Mouse (Mus musculus): Measurements from ENCODE around the gene Il17c.
A peak's percentile ranks its signal among the peaks of the same experiment; 100 is the strongest.

Il17c gene

GRCm38 (mm10) chr8:122421376-122422070 is at the start of gene Il17c:
Gene Il17c (plus strand): TSS chr8:122422020.
- DNase-seq (ENCODE audit: low spot score), result no peak

GRCm38 (mm10) chr8:122375320-122375719 is 46.5 kb upstream of the Il17c start:
- DNase-seq (ENCODE audit: low spot score), result no peak

GRCm38 (mm10) chr8:122375751-122376364 is 46.0 kb upstream of the Il17c start:
- DNase-seq (ENCODE audit: low spot score), result no peak

GRCm38 (mm10) chr8:122376365-122377231 is 45.2 kb upstream of the Il17c start, which contains the start of gene Zc3h18:
Gene Zc3h18 (plus strand): TSS chr8:122376609.
- peak; percentile 98 for DNase-seq (ENCODE audit: low spot score)

DNA sequence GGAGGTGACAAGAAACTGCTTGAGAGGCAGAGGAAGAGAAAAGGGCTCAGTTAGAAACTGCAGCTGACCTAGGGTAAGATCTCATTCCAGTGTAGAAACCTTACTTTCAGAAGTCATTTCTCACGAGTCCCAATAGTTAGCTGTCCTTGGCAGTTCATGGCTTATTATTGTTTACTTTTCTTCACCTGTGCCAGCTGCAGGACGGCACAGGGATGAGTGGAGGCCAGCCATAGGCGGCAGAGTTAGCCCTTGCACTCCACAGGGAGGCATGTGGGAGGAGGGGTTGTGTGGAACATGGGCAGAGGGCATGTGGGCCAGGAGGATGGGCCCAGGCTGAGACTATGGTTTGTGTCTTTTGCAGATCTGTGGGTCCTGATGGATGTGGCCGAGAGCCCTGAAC is 38.8 kb upstream of the Il17c start:
- DNase-seq (ENCODE audit: low spot score), result no peak

- no peak for DNase-seq (ENCODE audit: low spot score)
These were observed 32.5 kb upstream of the Il17c start for GRCm38 (mm10) chr8:122389357-122389756.

DNA sequence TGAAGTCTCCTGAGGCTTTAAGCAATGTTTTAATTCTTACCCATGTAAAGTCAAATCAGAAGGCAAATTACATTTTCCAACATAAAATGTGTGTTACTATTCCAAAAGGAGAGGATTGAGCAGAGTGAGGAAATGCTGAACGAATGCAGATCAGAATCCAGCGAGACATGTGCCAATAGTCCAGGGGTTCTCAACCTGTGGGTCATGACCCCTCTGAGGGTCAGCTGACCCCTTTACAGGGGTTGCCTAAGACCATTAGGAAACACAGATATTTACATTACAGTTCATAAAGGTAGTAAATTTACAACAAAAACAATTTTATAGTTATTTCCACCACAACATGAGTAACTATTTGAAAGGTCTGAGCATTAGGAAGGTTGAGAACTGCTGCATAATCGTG is 31.1 kb upstream of the Il17c start:
- no peak for DNase-seq (ENCODE audit: low spot score)

DNA sequence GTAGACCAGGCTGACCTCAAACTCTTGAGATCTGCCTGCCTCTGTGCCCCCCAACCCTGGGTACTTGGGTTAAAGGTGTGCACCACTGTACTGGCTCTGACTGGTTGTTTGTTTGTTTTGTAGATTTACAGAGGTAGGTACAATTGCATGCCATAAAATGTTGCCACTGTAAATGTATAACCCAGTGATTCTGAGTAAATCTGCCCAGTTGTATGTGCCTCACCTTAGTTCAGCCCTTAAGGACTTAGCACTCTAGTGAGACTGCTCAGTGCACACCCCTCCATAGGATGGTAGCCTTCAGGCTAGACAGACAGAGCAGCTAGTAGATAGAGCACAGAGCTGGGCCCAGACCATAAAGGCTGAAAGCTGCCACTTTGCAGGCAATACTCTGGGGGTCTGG is 28.1 kb upstream of the Il17c start:
- DNase-seq (ENCODE audit: low spot score), result no peak

DNA sequence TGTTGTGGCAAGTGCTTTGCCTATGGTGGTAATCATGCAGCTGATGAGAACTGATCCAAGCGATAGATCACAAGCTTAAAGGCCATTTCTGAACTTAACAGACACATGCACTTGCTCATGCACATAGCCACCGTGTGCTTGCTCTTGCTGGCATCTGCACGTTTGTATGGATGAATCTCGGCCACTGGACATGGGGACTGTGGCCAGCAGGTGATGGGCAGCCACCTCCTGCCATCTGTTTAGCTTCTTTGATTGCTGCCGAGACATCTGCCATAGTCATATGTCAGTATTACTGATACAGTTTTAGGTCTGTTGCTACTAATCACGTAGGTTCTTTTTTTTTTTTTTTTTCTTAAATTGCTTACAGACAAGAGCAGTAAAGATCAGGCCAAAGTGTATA is 26.5 kb upstream of the Il17c start:
- no peak for DNase-seq (ENCODE audit: low spot score)

GRCm38 (mm10) chr8:122398186-122398585 is 23.6 kb upstream of the Il17c start:
- DNase-seq (ENCODE audit: low spot score), result no peak

GRCm38 (mm10) chr8:122405146-122405805 is 16.5 kb upstream of the Il17c start:
- no peak for DNase-seq (ENCODE audit: low spot score)

GRCm38 (mm10) chr8:122407678-122408077 is 14.1 kb upstream of the Il17c start:
- no peak for DNase-seq (ENCODE audit: low spot score)

DNA sequence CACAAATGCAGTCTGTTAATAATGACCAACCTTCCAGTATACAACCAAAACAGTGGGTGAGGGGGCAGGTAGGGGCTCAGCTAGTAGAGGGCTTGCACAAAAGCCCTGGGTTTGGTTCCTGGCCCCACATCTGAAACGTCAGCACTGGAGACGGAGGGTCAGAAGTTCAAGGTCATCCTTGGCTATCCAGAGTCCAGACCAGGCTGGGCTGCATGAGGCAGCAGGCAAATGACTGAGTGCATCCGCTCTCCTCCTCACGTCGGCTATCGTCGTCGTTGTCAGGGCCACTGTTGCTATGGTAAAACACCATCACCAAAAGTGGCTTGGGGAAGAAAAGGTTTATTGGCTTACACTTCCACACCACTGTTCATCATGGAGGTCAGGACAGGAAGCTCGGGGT is 7.5 kb upstream of the Il17c start:
- DNase-seq (ENCODE audit: low spot score), result no peak

DNA sequence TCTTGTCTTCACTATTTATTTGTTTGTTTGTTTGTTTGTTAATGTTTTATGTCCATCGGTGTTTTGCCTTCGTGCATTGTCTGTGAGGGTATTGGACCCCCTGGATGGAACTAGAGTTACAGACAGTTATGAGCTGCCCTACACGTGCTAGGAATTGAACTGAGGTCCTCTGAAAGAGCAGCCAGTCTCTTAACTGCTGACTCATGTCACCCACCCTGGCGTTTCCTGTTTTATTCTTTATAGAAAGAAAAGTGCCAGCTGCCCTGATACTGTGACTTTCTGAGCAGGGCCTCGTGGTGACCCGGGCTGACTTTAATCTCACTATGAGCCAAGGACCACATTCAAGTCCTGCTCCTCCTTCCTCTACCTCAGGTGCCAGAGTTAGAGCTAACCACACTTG is 6.3 kb upstream of the Il17c start:
- DNase-seq (ENCODE audit: low spot score), result no peak

DNA sequence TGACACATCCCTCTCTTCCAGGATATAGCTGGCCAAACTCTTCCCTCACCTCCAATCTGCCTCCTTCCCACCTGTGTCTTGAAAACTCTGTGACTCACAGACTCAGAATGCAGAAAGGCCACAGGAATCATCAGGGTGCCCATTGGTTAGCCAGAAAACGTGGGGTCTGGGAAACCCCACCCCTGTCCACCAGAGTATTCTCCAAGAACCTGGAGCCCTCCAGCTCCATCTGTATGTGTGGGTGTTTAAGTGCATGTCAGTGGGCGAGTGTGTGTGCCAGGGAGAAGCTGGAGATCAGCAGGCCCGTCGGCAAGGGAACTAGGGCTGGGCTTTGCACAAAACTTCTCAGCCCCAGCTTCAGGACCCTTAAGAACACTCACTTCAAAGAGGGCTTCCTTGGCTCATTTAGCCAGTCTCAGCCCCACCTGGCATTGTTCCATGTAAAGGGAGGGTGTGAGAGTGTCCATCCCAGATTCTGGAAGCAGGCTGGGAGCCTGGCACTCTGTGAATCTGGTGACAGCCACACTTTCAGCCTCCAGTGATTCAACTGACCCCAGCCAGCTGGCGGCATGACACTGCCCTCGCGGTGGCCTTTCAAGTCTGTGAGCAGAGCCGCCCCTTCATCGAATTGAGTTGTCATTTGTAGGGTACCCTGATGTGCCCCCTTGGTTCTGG is 1.8 kb upstream of the Il17c start:
- no peak for DNase-seq (ENCODE audit: low spot score)

DNA sequence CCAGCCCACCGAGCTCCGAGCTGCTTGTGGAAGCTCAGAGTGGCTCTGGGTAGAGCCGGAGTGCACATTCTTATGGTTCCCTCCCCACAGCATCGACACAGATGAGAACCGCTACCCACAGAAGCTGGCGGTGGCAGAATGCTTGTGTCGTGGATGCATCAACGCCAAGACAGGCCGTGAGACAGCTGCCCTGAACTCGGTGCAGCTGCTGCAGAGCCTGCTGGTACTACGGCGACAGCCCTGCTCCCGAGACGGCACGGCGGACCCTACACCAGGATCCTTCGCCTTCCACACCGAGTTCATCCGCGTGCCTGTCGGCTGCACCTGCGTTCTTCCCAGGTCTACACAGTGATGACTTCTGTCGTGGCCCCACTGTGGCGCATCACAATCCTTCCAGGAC is 1.4 kb downstream of the Il17c start:
- no peak for DNase-seq (ENCODE audit: low spot score)

DNA sequence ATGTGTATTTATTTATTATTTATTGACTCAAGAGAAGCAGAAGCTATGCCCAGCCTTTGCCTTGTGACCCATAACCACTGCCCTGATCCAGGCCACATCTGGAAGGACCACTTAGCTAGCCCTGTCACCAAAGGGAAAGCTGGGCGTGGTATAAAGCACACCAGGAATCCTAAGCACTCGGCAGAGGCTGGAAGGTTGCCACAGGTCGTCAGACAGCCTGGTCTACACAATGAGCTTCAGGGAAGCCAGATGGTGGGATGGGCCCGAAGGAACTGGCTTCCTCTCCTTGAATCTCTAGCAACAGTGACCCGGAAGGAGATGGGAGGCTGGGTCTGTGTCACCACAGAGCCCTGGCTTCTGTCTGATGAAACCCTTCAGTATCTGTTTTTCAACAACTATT is 1.8 kb downstream of the Il17c start:
- DNase-seq (ENCODE audit: low spot score), result no peak

- DNase-seq (ENCODE audit: low spot score), result no peak
These were observed 4.3 kb downstream of the Il17c start for GRCm38 (mm10) chr8:122426145-122426544.

DNA sequence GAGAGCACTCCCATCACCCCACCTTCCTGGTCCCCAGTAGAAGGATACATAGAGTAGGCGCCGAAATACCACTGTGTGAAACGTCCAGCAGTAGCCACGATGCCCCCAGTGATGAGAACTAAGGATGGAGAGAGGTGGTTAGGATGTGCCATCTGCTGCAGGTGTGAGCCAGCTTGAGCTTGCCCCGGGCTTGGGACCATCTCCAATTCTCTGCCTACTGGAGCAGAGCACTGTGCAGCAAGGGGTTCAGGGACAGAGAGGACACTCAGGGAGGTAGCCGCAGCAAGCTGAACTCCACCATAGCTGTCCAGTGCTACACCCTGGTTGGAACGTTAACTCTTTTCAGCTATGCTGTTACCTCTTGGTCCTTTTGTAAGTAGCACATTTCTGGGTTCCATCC is 5.8 kb downstream of the Il17c start:
- no peak for DNase-seq (ENCODE audit: low spot score)

- no peak for DNase-seq (ENCODE audit: low spot score)
These were observed 6.3 kb downstream of the Il17c start for GRCm38 (mm10) chr8:122428163-122428562.

DNA sequence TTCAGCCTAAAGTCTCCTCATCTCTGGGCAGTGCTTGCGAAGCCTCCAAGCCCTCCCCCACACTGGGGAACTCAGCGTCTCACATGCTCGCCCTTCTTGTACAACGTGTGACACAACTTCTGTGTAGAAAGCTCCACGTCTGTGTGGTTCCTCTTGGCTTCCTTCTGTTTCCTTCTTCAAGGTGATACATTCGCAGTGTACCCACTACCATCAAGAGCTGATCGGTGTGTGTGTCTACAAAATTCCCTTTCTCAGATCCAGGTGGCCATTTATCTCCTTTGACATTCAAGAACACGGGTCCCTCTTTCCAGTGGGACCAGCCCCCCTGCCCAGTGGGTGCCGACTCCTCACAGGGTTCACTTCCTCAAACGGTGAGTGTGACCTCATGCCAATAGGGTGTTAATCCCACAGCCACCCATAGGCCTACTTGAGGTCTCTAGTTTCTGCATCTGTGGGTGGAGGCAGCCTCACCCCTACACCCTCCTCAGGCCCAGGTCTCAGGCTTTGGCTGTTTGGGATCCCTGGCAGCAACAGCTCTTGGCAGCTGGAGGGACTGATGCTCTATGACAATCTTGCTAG is 8.3 kb downstream of the Il17c start:
- DNase-seq (ENCODE audit: low spot score), result no peak

DNA sequence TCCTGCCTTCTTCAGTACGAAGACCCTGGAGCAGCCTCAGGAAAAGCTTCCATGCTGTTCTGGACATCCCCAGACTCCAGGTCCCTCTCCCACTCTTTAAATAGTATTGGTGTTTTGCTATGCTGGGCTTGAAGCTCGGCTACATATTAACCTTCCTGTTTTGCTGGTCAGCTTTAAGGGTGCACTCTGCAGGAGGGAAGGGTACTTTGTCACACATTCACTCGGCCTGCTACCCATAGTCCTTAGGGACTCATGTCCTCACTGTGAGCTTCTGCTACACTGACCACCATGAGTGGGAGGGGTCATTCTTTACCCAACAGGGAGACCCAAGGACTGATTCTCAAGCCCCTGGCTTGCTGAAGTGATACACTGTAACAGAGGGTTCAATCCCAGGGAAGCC is 8.8 kb downstream of the Il17c start:
- DNase-seq (ENCODE audit: low spot score), result no peak

All from ovary, postnatal 10 days (tissue).